ENCODE assay signal across 9 mouse cellular contexts in genomic region chr3:153501333-153501877, GRCm38 (mm10).
A peak's percentile ranks its signal among the peaks of the same experiment; 100 is the strongest.
DNase-seq lines count a peak whose midpoint lies in the region; ATAC-seq and TF ChIP-seq lines count a peak whose summit lies in the region.
"Had no signal": no experiment of that assay in that cellular context is flagged by ENCODE, and none has a peak within 500 bp of the region (broad histone marks: within the 10 kb centered on the region; RNA-seq: fewer than 3 reads in every experiment).

No protein-coding gene starts in this region.

- 0 out of 2 replicates have a peak, but pooled peaks have one; percentile 43 for ATAC-seq in forebrain, embryonic 12.5 days (ENCODE audit: low FRiP score)
- ATAC-seq in kidney, postnatal 0 days (replicated peaks; ENCODE audit: low FRiP score, low read depth) = no peak
- 0 out of 2 replicates have a peak, but pooled peaks have one; percentile 34 for ATAC-seq in liver, embryonic 11.5 days (replicated peaks; ENCODE audit: low FRiP score)

- no peaks in the 10 kb centered on the region for H3K27me3 ChIP-seq in forebrain, embryonic 12.5 days
- H3K27me3 ChIP-seq in kidney, postnatal 0 days (ENCODE audit: insufficient read depth, low read length) = no peaks in the 10 kb centered on the region
- H3K27me3 ChIP-seq in liver, embryonic 11.5 days (replicated peaks; ENCODE audit: control insufficient read depth, insufficient read depth, low read length) = no peaks in the 10 kb centered on the region
- H3K27me3 ChIP-seq: neural tube, embryonic 13.5 days had no signal

- TF ChIP-seq CTCF in kidney, postnatal 0 days (IDR thresholded peaks at IDR 0.05; ENCODE audit: low read depth) = peak; percentile 84

- H3K4me3 ChIP-seq in forebrain, embryonic 12.5 days (replicated peaks) = no peak overlapping the region
- no peak overlapping the region for H3K4me3 ChIP-seq in kidney, postnatal 0 days (replicated peaks; ENCODE audit: low read depth, low read length)
- no peak overlapping the region for H3K4me3 ChIP-seq in liver, embryonic 11.5 days (ENCODE audit: low read depth, low read length)
- H3K4me3 ChIP-seq: neural tube, embryonic 13.5 days had no signal

- peak; percentile 25 for DNase-seq in ovary, postnatal 10 days (ENCODE audit: low spot score)
- no peak for DNase-seq in ovary, adult 18-20 months (ENCODE audit: low spot score)
- peak; percentile 69 for DNase-seq in c-Kit-positive CD71-negative TER-119-negative erythroid progenitor cells, embryonic 14.5 days (ENCODE audit: low read depth)
- peak; percentile 62 for DNase-seq in kidney, postnatal 0 days (ENCODE audit: low spot score)
- peak; percentile 42 for DNase-seq in liver, embryonic 11.5 days (ENCODE audit: low spot score)
- peak; percentile 79 for DNase-seq in retina, embryonic 14.5 days (ENCODE audit: low spot score)
- DNase-seq in thymus, postnatal 36 days = peak; percentile 38 to 52

- no peaks in the 10 kb centered on the region for H3K9me3 ChIP-seq in forebrain, embryonic 12.5 days
- H3K9me3 ChIP-seq in kidney, postnatal 0 days (replicated peaks; ENCODE audit: low read length) = no peaks in the 10 kb centered on the region
- H3K9me3 ChIP-seq in liver, embryonic 11.5 days (ENCODE audit: control insufficient read depth, low read length) = no peaks in the 10 kb centered on the region
- H3K9me3 ChIP-seq: neural tube, embryonic 13.5 days had no signal

- no peak overlapping the region for H3K4me2 ChIP-seq in forebrain, embryonic 12.5 days
- H3K4me2 ChIP-seq in kidney, postnatal 0 days (ENCODE audit: low read length) = no peak overlapping the region
- H3K4me2 ChIP-seq in liver, embryonic 11.5 days = no peak overlapping the region
- H3K4me2 ChIP-seq: neural tube, embryonic 13.5 days had no signal

- no peak overlapping the region for H3K9ac ChIP-seq in forebrain, embryonic 12.5 days
- no peak overlapping the region for H3K9ac ChIP-seq in kidney, postnatal 0 days (ENCODE audit: low read depth, low read length)
- H3K9ac ChIP-seq in liver, embryonic 11.5 days (ENCODE audit: low read depth, low read length) = no peak overlapping the region
- H3K9ac ChIP-seq: neural tube, embryonic 13.5 days had no signal

- WGBS in forebrain, embryonic 12.5 days = 53% methylated on average over 3 of the region's 3 CpGs
- WGBS in kidney, postnatal 0 days = 62% methylated on average over 3 of the region's 3 CpGs
- 59% methylated on average over 3 of the region's 3 CpGs for WGBS in liver, embryonic 11.5 days

- no peak overlapping the region for H3K27ac ChIP-seq in forebrain, embryonic 12.5 days
- H3K27ac ChIP-seq in kidney, postnatal 0 days = no peak overlapping the region
- H3K27ac ChIP-seq in liver, embryonic 11.5 days (ENCODE audit: low read depth, low read length) = no peak overlapping the region
- H3K27ac ChIP-seq: neural tube, embryonic 13.5 days had no signal

- H3K36me3 ChIP-seq in forebrain, embryonic 12.5 days (replicated peaks) = no peaks in the 10 kb centered on the region
- H3K36me3 ChIP-seq in kidney, postnatal 0 days (ENCODE audit: insufficient read depth, low read length) = no peaks in the 10 kb centered on the region
- H3K36me3 ChIP-seq in liver, embryonic 11.5 days (ENCODE audit: control insufficient read depth, insufficient read depth, low read length) = no peaks in the 10 kb centered on the region
- H3K36me3 ChIP-seq: neural tube, embryonic 13.5 days had no signal

- H3K4me1 ChIP-seq in forebrain, embryonic 12.5 days = peaks cover 3% of the 10 kb centered on the region; the same call in 1 of the 2 replicates
- no peaks in the 10 kb centered on the region for H3K4me1 ChIP-seq in kidney, postnatal 0 days (replicated peaks; ENCODE audit: insufficient read depth, low read length)
- H3K4me1 ChIP-seq in liver, embryonic 11.5 days (replicated peaks; ENCODE audit: control insufficient read depth, insufficient read depth, low read length) = no peaks in the 10 kb centered on the region
